Mouse (Mus musculus): Measurements from ENCODE around the gene Nanog. TPM values are rescaled to one million over a fixed set of nuclear protein-coding genes. Genes with fewer than 3 reads are reported as not detected.

The Nanog gene
- 0.09 and 0.28 TPM in 2 replicates for polyA plus RNA-seq (2015; fragmentation: Nextera tagmentation; extraction: Ambion mirVana)

GRCm38 (mm10) chr6:122707036-122707800 lies at the start of gene Nanog:
Gene Nanog (plus strand): TSS chr6:122707489.
- 22% methylated on average over 12 of the region's 12 CpGs for WGBS
- Histone ChIP-seq H3K27ac (no peak within 1 kb of the TSS), H3K27me3 (peaks cover 14% of the 10 kb centered on the region; the same call in 1 of the 2 replicates), H3K4me3 (replicated peaks) (no peak within 1 kb of the TSS), H3K9ac (replicated peaks) (no peak within 1 kb of the TSS), H3K4me2 (replicated peaks) (no peak within 1 kb of the TSS), H3K4me1 (replicated peaks) (peaks cover 8% of the 10 kb centered on the region), H3K9me3 (no peaks in the 10 kb centered on the region), H3K36me3 (no peaks in the 10 kb centered on the region)
- ATAC-seq: no peak

- Histone ChIP-seq H3K9ac (replicated peaks) (no peak overlapping the region), H3K27me3 (peaks cover 9% of the 10 kb centered on the region; the same call in 1 of the 2 replicates), H3K27ac (no peak overlapping the region), H3K9me3 (no peaks in the 10 kb centered on the region), H3K4me2 (replicated peaks) (no peak overlapping the region), H3K4me1 (replicated peaks) (peaks cover 12% of the 10 kb centered on the region; the same call in 1 of the 2 replicates), H3K4me3 (replicated peaks) (no peak overlapping the region), H3K36me3 (no peaks in the 10 kb centered on the region)
- WGBS: 89% methylated on average over 5 of the region's 5 CpGs
- no peak for ATAC-seq
Measured at GRCm38 (mm10) chr6:122657630-122658029, 49.7 kb upstream of the Nanog start.

- ATAC-seq: no peak
- Histone ChIP-seq H3K27me3 (peaks cover 18% of the 10 kb centered on the region), H3K9ac (replicated peaks) (no peak overlapping the region), H3K36me3 (no peaks in the 10 kb centered on the region), H3K4me1 (replicated peaks) (peaks cover 21% of the 10 kb centered on the region), H3K9me3 (no peaks in the 10 kb centered on the region), H3K27ac (no peak overlapping the region), H3K4me3 (replicated peaks) (no peak overlapping the region), H3K4me2 (replicated peaks) (no peak overlapping the region)
- 17% methylated on average over 7 of the region's 7 CpGs for WGBS
Measured at GRCm38 (mm10) chr6:122659567-122659966, 47.7 kb upstream of the Nanog start.

GRCm38 (mm10) chr6:122660601-122661379 lies 46.5 kb upstream of the Nanog start:
- peak; percentile 71 for ATAC-seq
- Histone ChIP-seq H3K36me3 (no peaks in the 10 kb centered on the region), H3K9ac (replicated peaks) (no peak overlapping the region), H3K4me3 (replicated peaks) (no peak overlapping the region), H3K4me2 (replicated peaks) (no peak overlapping the region), H3K27ac (no peak overlapping the region), H3K27me3 (peaks cover 18% of the 10 kb centered on the region), H3K9me3 (no peaks in the 10 kb centered on the region), H3K4me1 (replicated peaks) (peaks cover 10% of the 10 kb centered on the region)
- WGBS: 48% methylated on average over 8 of the region's 8 CpGs

- H3K4me1 ChIP-seq (replicated peaks): peaks cover 10% of the 10 kb centered on the region
- no peak overlapping the region for H3K4me3 ChIP-seq (replicated peaks)
- no peak overlapping the region for H3K4me2 ChIP-seq (replicated peaks)
- no peaks in the 10 kb centered on the region for H3K36me3 ChIP-seq
- no peaks in the 10 kb centered on the region for H3K9me3 ChIP-seq
- 0 out of 2 replicates have a peak overlapping the region, but pooled peaks have one; percentile 10 for H3K9ac ChIP-seq (replicated peaks)
- no peak for ATAC-seq
- H3K27ac ChIP-seq: no peak overlapping the region
- H3K27me3 ChIP-seq: peaks cover 18% of the 10 kb centered on the region
- 36% methylated on average over 22 of the region's 22 CpGs for WGBS
Measured at GRCm38 (mm10) chr6:122662551-122663264, 44.6 kb upstream of the Nanog start.

GRCm38 (mm10) chr6:122663596-122664206 lies 43.6 kb upstream of the Nanog start:
- peaks cover 18% of the 10 kb centered on the region for H3K27me3 ChIP-seq
- no peaks in the 10 kb centered on the region for H3K36me3 ChIP-seq
- no peak overlapping the region for H3K4me3 ChIP-seq (replicated peaks)
- WGBS: 38% methylated on average over 14 of the region's 14 CpGs
- no peak for ATAC-seq
- H3K9me3 ChIP-seq: no peaks in the 10 kb centered on the region
- H3K4me1 ChIP-seq (replicated peaks): peaks cover 10% of the 10 kb centered on the region
- no peak overlapping the region for H3K4me2 ChIP-seq (replicated peaks)
- H3K9ac ChIP-seq (replicated peaks): 0 out of 2 replicates have a peak overlapping the region, but pooled peaks have one; percentile 10
- H3K27ac ChIP-seq: no peak overlapping the region

GRCm38 (mm10) chr6:122665866-122666265 lies 41.4 kb upstream of the Nanog start:
- peaks cover 18% of the 10 kb centered on the region for H3K4me1 ChIP-seq (replicated peaks)
- ATAC-seq: no peak
- H3K27ac ChIP-seq: no peak overlapping the region
- H3K4me3 ChIP-seq (replicated peaks): no peak overlapping the region
- peaks cover 18% of the 10 kb centered on the region for H3K27me3 ChIP-seq
- no peak overlapping the region for H3K9ac ChIP-seq (replicated peaks)
- no peak overlapping the region for H3K4me2 ChIP-seq (replicated peaks)
- H3K36me3 ChIP-seq: no peaks in the 10 kb centered on the region
- H3K9me3 ChIP-seq: no peaks in the 10 kb centered on the region
- 82% methylated on average over 7 of the region's 7 CpGs for WGBS

GRCm38 (mm10) chr6:122667715-122668114 lies 39.6 kb upstream of the Nanog start:
- H3K4me1 ChIP-seq (replicated peaks): peaks cover 16% of the 10 kb centered on the region
- ATAC-seq: no peak
- H3K4me2 ChIP-seq (replicated peaks): no peak overlapping the region
- H3K36me3 ChIP-seq: no peaks in the 10 kb centered on the region
- H3K27me3 ChIP-seq: peaks cover 9% of the 10 kb centered on the region; the same call in 1 of the 2 replicates
- 64% methylated on average over 5 of the region's 5 CpGs for WGBS
- no peak overlapping the region for H3K27ac ChIP-seq
- no peak overlapping the region for H3K4me3 ChIP-seq (replicated peaks)
- H3K9me3 ChIP-seq: no peaks in the 10 kb centered on the region
- H3K9ac ChIP-seq (replicated peaks): no peak overlapping the region

GRCm38 (mm10) chr6:122668823-122669222 lies 38.5 kb upstream of the Nanog start:
- Histone ChIP-seq H3K9me3 (no peaks in the 10 kb centered on the region), H3K4me3 (replicated peaks) (no peak overlapping the region), H3K36me3 (no peaks in the 10 kb centered on the region), H3K4me2 (replicated peaks) (no peak overlapping the region), H3K27me3 (peaks cover 1% of the 10 kb centered on the region; the same call in 1 of the 2 replicates), H3K9ac (replicated peaks) (no peak overlapping the region), H3K27ac (no peak overlapping the region), H3K4me1 (replicated peaks) (peaks cover 9% of the 10 kb centered on the region; the same call in 1 of the 2 replicates)
- peak; percentile 34 for ATAC-seq
- WGBS: 74% methylated on average over 5 of the region's 5 CpGs

- Histone ChIP-seq H3K27ac (0 out of 2 replicates have a peak overlapping the region, but pooled peaks have one; percentile 19), H3K4me3 (replicated peaks) (peak overlapping the region; percentile 47), H3K36me3 (no peaks in the 10 kb centered on the region), H3K4me2 (replicated peaks) (peak overlapping the region; percentile 62), H3K9me3 (no peaks in the 10 kb centered on the region), H3K9ac (replicated peaks) (peak overlapping the region; percentile 52), H3K4me1 (replicated peaks) (peaks cover 8% of the 10 kb centered on the region; the same call in 1 of the 2 replicates), H3K27me3 (no peaks in the 10 kb centered on the region)
- ATAC-seq: peak; percentile 89
- WGBS: 3% methylated on average over 19 of the region's 19 CpGs
Measured at GRCm38 (mm10) chr6:122669406-122670200, 37.7 kb upstream of the Nanog start.

GRCm38 (mm10) chr6:122670201-122670551 lies 37.1 kb upstream of the Nanog start:
- Histone ChIP-seq H3K9ac (replicated peaks) (peak overlapping the region; percentile 52; the same call in 1 of the 2 replicates), H3K27ac (peak overlapping the region; percentile 30; the same call in 1 of the 2 replicates), H3K4me1 (replicated peaks) (peaks cover 8% of the 10 kb centered on the region; the same call in 1 of the 2 replicates), H3K4me2 (replicated peaks) (peak overlapping the region; percentile 62), H3K4me3 (replicated peaks) (peak overlapping the region; percentile 47), H3K9me3 (no peaks in the 10 kb centered on the region), H3K27me3 (no peaks in the 10 kb centered on the region), H3K36me3 (no peaks in the 10 kb centered on the region)
- ATAC-seq: peak; percentile 53
- WGBS: 22% methylated on average over 10 of the region's 10 CpGs
